Mouse (Mus musculus) limb, embryonic 11.5 days (tissue): ENCODE data around the gene Cmc1. TPM values are rescaled to one million over a fixed set of nuclear protein-coding genes. Genes with fewer than 3 reads are reported as not detected.

Source experiments
- ATAC-seq: fragments of 200-750 bp; cut with Nextera tagmentation; 2 replicates; pipeline ENCODE4 v1.8.0; 2017; ENCODE audit warnings: low read depth; ENCODE audit not compliant: insufficient number of reproducible peaks, low FRiP score, low TSS enrichment
- DNase-seq: peaks from one replicate; pipeline ENCODE4 v3.0.0-alpha.2; 2015; ENCODE audit warnings: low spot score
- H3K27ac ChIP-seq: fragments of 300-500 bp; sonication (generic); replicated peaks from 2 replicates; pipeline ENCODE4 v1.5.1; 2014; ENCODE audit warnings: low read depth, mild to moderate bottlenecking, low read length
- H3K27me3 ChIP-seq: fragments of 300-500 bp; sonication (generic); 2 replicates; pipeline ENCODE4 v1.6.1; 2014; ENCODE audit warnings: mild to moderate bottlenecking, low read length, mixed read lengths; ENCODE audit not compliant: control insufficient read depth, insufficient read depth
- H3K36me3 ChIP-seq: fragments of 300-500 bp; sonication (generic); 2 replicates; pipeline ENCODE4 v1.6.1; 2014; ENCODE audit warnings: mild to moderate bottlenecking, low read length, moderate library complexity, mixed read lengths; ENCODE audit not compliant: control insufficient read depth, insufficient read depth
- H3K4me1 ChIP-seq: fragments of 300-500 bp; sonication (generic); 2 replicates; pipeline ENCODE4 v1.6.1; 2014; ENCODE audit warnings: low read length, mixed read lengths; ENCODE audit not compliant: control insufficient read depth, insufficient read depth
- H3K4me2 ChIP-seq: fragments of 300-500 bp; sonication (generic); 2 replicates; pipeline ENCODE4 v1.6.1; 2014; ENCODE audit warnings: low read depth, mild to moderate bottlenecking, moderate library complexity; ENCODE audit not compliant: severe bottlenecking
- H3K4me3 ChIP-seq: fragments of 300-500 bp; sonication (generic); 2 replicates; pipeline ENCODE4 v1.5.1; 2014; ENCODE audit warnings: low read depth, low read length
- H3K9ac ChIP-seq: fragments of 300-500 bp; sonication (generic); 2 replicates; pipeline ENCODE4 v1.6.1; 2014; ENCODE audit warnings: mild to moderate bottlenecking, low read length
- H3K9me3 ChIP-seq: fragments of 300-500 bp; sonication (generic); 2 replicates; pipeline ENCODE4 v1.6.1; 2016; ENCODE audit warnings: low read length; ENCODE audit not compliant: control insufficient read depth
- WGBS: fragments of 180-500 bp; shearing (Covaris S2); extraction: QIAGEN DNeasy Blood & Tissue Kit; methylation state at CpG from one replicate; pipeline ENCODE4 v1.1.7; 2014; 5-methylcytosine and 5-hydroxymethylcytosine counted together
- polyA plus RNA-seq: library from polyadenylated mRNA; unstranded; fragments of >200 nt; fragmentation: Nextera tagmentation; extraction: Ambion mirVana; gene quantifications from 2 replicates; pipeline ENCODE4 v1.2.1, GENCODE M21; 2014

The Cmc1 gene
- polyA plus RNA-seq, 1 experiment from 2014 or later = 40.5 TPM

GRCm38 (mm10) chr9:118070442-118070841 lies 79.5 kb downstream of the Cmc1 start:
- no peak for ATAC-seq
- 0 out of 2 replicates have a peak, but pooled peaks cover 2% of the 10 kb centered on the region for H3K36me3 ChIP-seq
- no peak overlapping the region for H3K4me2 ChIP-seq
- H3K27ac ChIP-seq = no peak overlapping the region
- DNase-seq = no peak
- no peak overlapping the region for H3K9ac ChIP-seq
- H3K4me1 ChIP-seq = no peaks in the 10 kb centered on the region
- H3K27me3 ChIP-seq = no peaks in the 10 kb centered on the region
- H3K4me3 ChIP-seq = no peak overlapping the region
- no peaks in the 10 kb centered on the region for H3K9me3 ChIP-seq
- WGBS = 87% methylated on average over 6 of the region's 6 CpGs

GRCm38 (mm10) chr9:118059101-118059500 lies 90.9 kb downstream of the Cmc1 start:
- H3K9me3 ChIP-seq = no peaks in the 10 kb centered on the region
- H3K27ac ChIP-seq = no peak overlapping the region
- no peaks in the 10 kb centered on the region; the same call in none of the 2 replicates for H3K36me3 ChIP-seq
- H3K9ac ChIP-seq = no peak overlapping the region
- DNase-seq = no peak
- no peak overlapping the region for H3K4me3 ChIP-seq
- no peaks in the 10 kb centered on the region for H3K4me1 ChIP-seq
- no peak for ATAC-seq
- WGBS = 84% methylated on average over 3 of the region's 3 CpGs
- H3K27me3 ChIP-seq = no peaks in the 10 kb centered on the region
- H3K4me2 ChIP-seq = no peak overlapping the region

GRCm38 (mm10) chr9:118053286-118053685 lies 96.7 kb downstream of the Cmc1 start:
- Histone ChIP-seq H3K27ac (no peak overlapping the region), H3K27me3 (no peaks in the 10 kb centered on the region), H3K9ac (no peak overlapping the region), H3K4me3 (no peak overlapping the region), H3K4me2 (no peak overlapping the region), H3K9me3 (no peaks in the 10 kb centered on the region), H3K36me3 (peaks cover 10% of the 10 kb centered on the region), H3K4me1 (no peaks in the 10 kb centered on the region)
- DNase-seq = no peak
- WGBS = 46% methylated on average over 1 of the region's 1 CpGs
- ATAC-seq = no peak

- 87% methylated on average over 1 of the region's 1 CpGs for WGBS
- Histone ChIP-seq H3K9ac (no peak overlapping the region), H3K4me2 (no peak overlapping the region), H3K4me3 (no peak overlapping the region), H3K27ac (no peak overlapping the region), H3K9me3 (no peaks in the 10 kb centered on the region), H3K4me1 (no peaks in the 10 kb centered on the region), H3K36me3 (peaks cover 4% of the 10 kb centered on the region; the same call in 1 of the 2 replicates), H3K27me3 (no peaks in the 10 kb centered on the region)
- ATAC-seq (no peak), DNase-seq (no peak)
These were observed 104.9 kb downstream of the Cmc1 start for GRCm38 (mm10) chr9:118045011-118045533.

GRCm38 (mm10) chr9:118043581-118043980 lies 106.4 kb downstream of the Cmc1 start:
- no peak overlapping the region for H3K4me3 ChIP-seq
- H3K9me3 ChIP-seq = no peaks in the 10 kb centered on the region
- 96% methylated on average over 3 of the region's 3 CpGs for WGBS
- H3K9ac ChIP-seq = no peak overlapping the region
- DNase-seq = no peak
- no peak overlapping the region for H3K27ac ChIP-seq
- no peak for ATAC-seq
- H3K36me3 ChIP-seq = no peaks in the 10 kb centered on the region; the same call in 1 of the 2 replicates
- H3K4me2 ChIP-seq = no peak overlapping the region
- H3K4me1 ChIP-seq = no peaks in the 10 kb centered on the region
- no peaks in the 10 kb centered on the region for H3K27me3 ChIP-seq

GRCm38 (mm10) chr9:118042738-118043137 lies 107.2 kb downstream of the Cmc1 start:
- Histone ChIP-seq H3K27me3 (no peaks in the 10 kb centered on the region), H3K4me2 (no peak overlapping the region), H3K9ac (no peak overlapping the region), H3K36me3 (no peaks in the 10 kb centered on the region), H3K4me3 (no peak overlapping the region), H3K9me3 (no peaks in the 10 kb centered on the region), H3K27ac (no peak overlapping the region), H3K4me1 (no peaks in the 10 kb centered on the region)
- DNase-seq (no peak), ATAC-seq (no peak)
- 93% methylated on average over 4 of the region's 4 CpGs for WGBS

- WGBS = 29% methylated on average over 5 of the region's 5 CpGs
- Histone ChIP-seq H3K27ac (no peak overlapping the region), H3K4me2 (peak overlapping the region; percentile 61), H3K4me3 (peak overlapping the region; percentile 78; the same call in 1 of the 2 replicates), H3K27me3 (no peaks in the 10 kb centered on the region), H3K9ac (no peak overlapping the region), H3K4me1 (no peaks in the 10 kb centered on the region), H3K9me3 (no peaks in the 10 kb centered on the region), H3K36me3 (no peaks in the 10 kb centered on the region)
- no peak for DNase-seq
- ATAC-seq = no peak
These were observed 108.3 kb downstream of the Cmc1 start for GRCm38 (mm10) chr9:118041646-118042045.

- H3K4me3 ChIP-seq = peak overlapping the region; percentile 78
- H3K4me2 ChIP-seq = peak overlapping the region; percentile 61
- H3K9me3 ChIP-seq = no peaks in the 10 kb centered on the region
- DNase-seq = no peak
- H3K9ac ChIP-seq = peak overlapping the region; percentile 76
- H3K4me1 ChIP-seq = no peaks in the 10 kb centered on the region
- peak overlapping the region; percentile 87; the same call in 1 of the 2 replicates for H3K27ac ChIP-seq
- ATAC-seq = no peak
- H3K27me3 ChIP-seq = no peaks in the 10 kb centered on the region
- H3K36me3 ChIP-seq = no peaks in the 10 kb centered on the region
- WGBS = 3% methylated on average over 19 of the region's 21 CpGs
These were observed 109.0 kb downstream of the Cmc1 start for GRCm38 (mm10) chr9:118041022-118041400.
